Mouse (Mus musculus) testis, adult 2 months (tissue): ENCODE results near the gene Slc39a1.

Source experiments
- CTCF ChIP-seq: fragments of 200-500 bp; IDR thresholded peaks from 2 replicates; pipeline ENCODE4 v1.5.1; 2012; ENCODE audit warnings: low read depth, mild to moderate bottlenecking, inconsistent platforms, low read length, moderate library complexity; ENCODE audit not compliant: control insufficient read depth, insufficient read depth, insufficient replicate concordance
- POLR2A ChIP-seq: fragments of 200-500 bp; IDR thresholded peaks from 2 replicates; pipeline ENCODE4 v1.6.1; 2012; ENCODE audit warnings: low read depth, mild to moderate bottlenecking, inconsistent platforms, low read length, moderate library complexity; ENCODE audit not compliant: control insufficient read depth

- TF ChIP-seq CTCF (peak; percentile 84), POLR2A (peak; percentile 49)
These were observed 17.3 kb downstream of the Slc39a1 start, which contains the start of gene Dennd4b for GRCm38 (mm10) chr3:90265034-90265931.
